Mouse (Mus musculus): ENCODE data around the gene Kyat3.

DNA sequence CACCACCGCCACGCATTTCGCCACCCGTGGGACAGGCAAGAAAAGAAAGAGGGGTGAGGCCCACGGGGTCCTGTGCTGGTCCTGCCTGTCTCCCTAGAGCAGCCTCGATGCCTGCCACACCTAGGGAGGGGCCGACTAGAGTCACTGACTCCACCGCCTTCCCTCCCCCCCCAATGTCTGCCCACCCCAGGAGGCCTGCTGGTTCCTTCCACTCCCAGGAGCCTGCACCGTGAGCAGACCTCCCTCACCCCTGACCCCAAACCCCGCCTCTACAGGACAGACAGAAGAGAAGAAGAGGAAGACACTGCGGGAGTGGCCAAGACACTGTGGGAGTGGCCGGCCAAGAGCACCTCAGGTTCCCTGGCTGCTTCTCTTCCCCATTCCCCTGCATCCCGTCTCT, 12.5 kb upstream of the Kyat3 start:
- TF ChIP-seq EP300 (optimal IDR thresholded peaks at IDR 0.05) (no peak), CTCF (IDR thresholded peaks at IDR 0.05; ENCODE audit: low read depth) (no peak)
